Mouse (Mus musculus): Measurements from ENCODE around the gene Armc5. TPM values are rescaled to one million over a fixed set of nuclear protein-coding genes. Genes with fewer than 3 reads are reported as not detected.

Armc5 gene
- polyA plus RNA-seq, 1 experiment from 2014 or later, result 12.8 TPM

- 64% methylated on average over 12 of the region's 12 CpGs for WGBS
- no peak overlapping the region for H3K27ac ChIP-seq (ENCODE audit: low read length)
- H3K9me3 ChIP-seq (replicated peaks; ENCODE audit: control insufficient read depth, low read length), result no peaks in the 10 kb centered on the region
- peak overlapping the region; percentile 13; the same call in 1 of the 2 replicates for H3K4me2 ChIP-seq (ENCODE audit: low read depth, low read length)
- peaks cover 22% of the 10 kb centered on the region for H3K4me1 ChIP-seq (ENCODE audit: control insufficient read depth, insufficient read depth, low read length)
- peaks cover 40% of the 10 kb centered on the region for H3K36me3 ChIP-seq (ENCODE audit: control insufficient read depth, insufficient read depth)
- no peak for ATAC-seq (replicated peaks; ENCODE audit: extremely low read depth, insufficient read depth, low FRiP score)
- H3K27me3 ChIP-seq (ENCODE audit: control insufficient read depth, insufficient read depth, low read length), result no peaks in the 10 kb centered on the region
- H3K4me3 ChIP-seq (ENCODE audit: low read length), result no peak overlapping the region
- H3K9ac ChIP-seq (ENCODE audit: low read length), result no peak overlapping the region
Measured at GRCm38 (mm10) chr7:128251946-128252345, 14.8 kb downstream of the Armc5 start.

- Histone ChIP-seq H3K27me3 (ENCODE audit: control insufficient read depth, insufficient read depth, low read length) (no peaks in the 10 kb centered on the region), H3K9me3 (replicated peaks; ENCODE audit: control insufficient read depth, low read length) (no peaks in the 10 kb centered on the region), H3K9ac (ENCODE audit: low read length) (no peak overlapping the region), H3K36me3 (ENCODE audit: control insufficient read depth, insufficient read depth) (peaks cover 40% of the 10 kb centered on the region), H3K4me1 (ENCODE audit: control insufficient read depth, insufficient read depth, low read length) (peaks cover 28% of the 10 kb centered on the region), H3K4me3 (ENCODE audit: low read length) (no peak overlapping the region), H3K27ac (ENCODE audit: low read length) (no peak overlapping the region), H3K4me2 (ENCODE audit: low read depth, low read length) (peak overlapping the region; percentile 13; the same call in 1 of the 2 replicates)
- 35% methylated on average over 24 of the region's 24 CpGs for WGBS
- no peak for ATAC-seq (replicated peaks; ENCODE audit: extremely low read depth, insufficient read depth, low FRiP score)
Measured at GRCm38 (mm10) chr7:128252609-128253008, 15.5 kb downstream of the Armc5 start.

GRCm38 (mm10) chr7:128254978-128255377 is 17.8 kb downstream of the Armc5 start:
- H3K4me2 ChIP-seq (ENCODE audit: low read depth, low read length), result no peak overlapping the region

GRCm38 (mm10) chr7:128255757-128256156 is 18.6 kb downstream of the Armc5 start:
- Histone ChIP-seq H3K4me2 (ENCODE audit: low read depth, low read length) (no peak overlapping the region), H3K4me3 (ENCODE audit: low read length) (no peak overlapping the region), H3K27ac (ENCODE audit: low read length) (no peak overlapping the region), H3K36me3 (ENCODE audit: control insufficient read depth, insufficient read depth) (peaks cover 25% of the 10 kb centered on the region), H3K27me3 (ENCODE audit: control insufficient read depth, insufficient read depth, low read length) (no peaks in the 10 kb centered on the region), H3K9me3 (replicated peaks; ENCODE audit: control insufficient read depth, low read length) (no peaks in the 10 kb centered on the region), H3K4me1 (ENCODE audit: control insufficient read depth, insufficient read depth, low read length) (peaks cover 15% of the 10 kb centered on the region), H3K9ac (ENCODE audit: low read length) (no peak overlapping the region)
- WGBS, result 86% methylated on average over 5 of the region's 5 CpGs
- ATAC-seq (replicated peaks; ENCODE audit: extremely low read depth, insufficient read depth, low FRiP score), result no peak

More at GRCm38 (mm10) chr7:128254978-128255377, 17.8 kb downstream of the Armc5 start:
- Histone ChIP-seq H3K9ac (ENCODE audit: low read length) (no peak overlapping the region), H3K9me3 (replicated peaks; ENCODE audit: control insufficient read depth, low read length) (no peaks in the 10 kb centered on the region), H3K36me3 (ENCODE audit: control insufficient read depth, insufficient read depth) (peaks cover 31% of the 10 kb centered on the region), H3K4me3 (ENCODE audit: low read length) (no peak overlapping the region), H3K27me3 (ENCODE audit: control insufficient read depth, insufficient read depth, low read length) (no peaks in the 10 kb centered on the region), H3K27ac (ENCODE audit: low read length) (no peak overlapping the region), H3K4me1 (ENCODE audit: control insufficient read depth, insufficient read depth, low read length) (peaks cover 15% of the 10 kb centered on the region)
- ATAC-seq (replicated peaks; ENCODE audit: extremely low read depth, insufficient read depth, low FRiP score), result no peak
- WGBS, result 50% methylated on average over 2 of the region's 2 CpGs

- Histone ChIP-seq H3K4me1 (ENCODE audit: control insufficient read depth, insufficient read depth, low read length) (peaks cover 15% of the 10 kb centered on the region), H3K4me3 (ENCODE audit: low read length) (no peak overlapping the region), H3K9me3 (replicated peaks; ENCODE audit: control insufficient read depth, low read length) (no peaks in the 10 kb centered on the region), H3K27ac (ENCODE audit: low read length) (peak overlapping the region; percentile 35; the same call in 1 of the 2 replicates), H3K36me3 (ENCODE audit: control insufficient read depth, insufficient read depth) (peaks cover 18% of the 10 kb centered on the region), H3K4me2 (ENCODE audit: low read depth, low read length) (peak overlapping the region; percentile 34), H3K27me3 (ENCODE audit: control insufficient read depth, insufficient read depth, low read length) (no peaks in the 10 kb centered on the region), H3K9ac (ENCODE audit: low read length) (0 out of 2 replicates have a peak overlapping the region, but pooled peaks have one; percentile 0)
- 17% methylated on average over 5 of the region's 5 CpGs for WGBS
- ATAC-seq (replicated peaks; ENCODE audit: extremely low read depth, insufficient read depth, low FRiP score), result 0 out of 2 replicates have a peak, but pooled peaks have one; percentile 47
Measured at GRCm38 (mm10) chr7:128256783-128257334, 19.7 kb downstream of the Armc5 start.

- Histone ChIP-seq H3K4me2 (ENCODE audit: low read depth, low read length) (no peak within 1 kb of the TSS), H3K4me1 (ENCODE audit: control insufficient read depth, insufficient read depth, low read length) (peaks cover 2% of the 10 kb centered on the region; the same call in 1 of the 2 replicates), H3K9me3 (replicated peaks; ENCODE audit: control insufficient read depth, low read length) (no peaks in the 10 kb centered on the region), H3K9ac (ENCODE audit: low read length) (no peak within 1 kb of the TSS), H3K27me3 (ENCODE audit: control insufficient read depth, insufficient read depth, low read length) (no peaks in the 10 kb centered on the region), H3K36me3 (ENCODE audit: control insufficient read depth, insufficient read depth) (no peaks in the 10 kb centered on the region), H3K4me3 (ENCODE audit: low read length) (no peak within 1 kb of the TSS), H3K27ac (ENCODE audit: low read length) (no peak within 1 kb of the TSS)
- WGBS, result 83% methylated on average over 6 of the region's 6 CpGs
- no peak for ATAC-seq (replicated peaks; ENCODE audit: extremely low read depth, insufficient read depth, low FRiP score)
Measured at GRCm38 (mm10) chr7:128265411-128265810, 28.3 kb downstream of the Armc5 start, which contains the start of gene Slc5a2. Slc5a2 (plus strand) TSS chr7:128265657.

GRCm38 (mm10) chr7:128266056-128266455 is 28.9 kb downstream of the Armc5 start:
- Histone ChIP-seq H3K27ac (ENCODE audit: low read length) (no peak overlapping the region), H3K9ac (ENCODE audit: low read length) (no peak overlapping the region), H3K4me2 (ENCODE audit: low read depth, low read length) (no peak overlapping the region), H3K27me3 (ENCODE audit: control insufficient read depth, insufficient read depth, low read length) (no peaks in the 10 kb centered on the region), H3K9me3 (replicated peaks; ENCODE audit: control insufficient read depth, low read length) (no peaks in the 10 kb centered on the region), H3K4me1 (ENCODE audit: control insufficient read depth, insufficient read depth, low read length) (peaks cover 3% of the 10 kb centered on the region; the same call in 1 of the 2 replicates), H3K36me3 (ENCODE audit: control insufficient read depth, insufficient read depth) (no peaks in the 10 kb centered on the region), H3K4me3 (ENCODE audit: low read length) (no peak overlapping the region)
- 72% methylated on average over 5 of the region's 5 CpGs for WGBS
- no peak for ATAC-seq (replicated peaks; ENCODE audit: extremely low read depth, insufficient read depth, low FRiP score)

- no peak for ATAC-seq (replicated peaks; ENCODE audit: extremely low read depth, insufficient read depth, low FRiP score)
- H3K27ac ChIP-seq (ENCODE audit: low read length), result no peak overlapping the region
- no peaks in the 10 kb centered on the region for H3K9me3 ChIP-seq (replicated peaks; ENCODE audit: control insufficient read depth, low read length)
- WGBS, result 58% methylated on average over 13 of the region's 13 CpGs
- H3K36me3 ChIP-seq (ENCODE audit: control insufficient read depth, insufficient read depth), result peaks cover 11% of the 10 kb centered on the region
- no peak overlapping the region for H3K9ac ChIP-seq (ENCODE audit: low read length)
- H3K4me3 ChIP-seq (ENCODE audit: low read length), result no peak overlapping the region
- no peaks in the 10 kb centered on the region for H3K27me3 ChIP-seq (ENCODE audit: control insufficient read depth, insufficient read depth, low read length)
- H3K4me2 ChIP-seq (ENCODE audit: low read depth, low read length), result no peak overlapping the region
- peaks cover 3% of the 10 kb centered on the region; the same call in 1 of the 2 replicates for H3K4me1 ChIP-seq (ENCODE audit: control insufficient read depth, insufficient read depth, low read length)
Measured at GRCm38 (mm10) chr7:128267391-128267790, 30.2 kb downstream of the Armc5 start.

- H3K27ac ChIP-seq (ENCODE audit: low read length), result no peak overlapping the region
- H3K4me1 ChIP-seq (ENCODE audit: control insufficient read depth, insufficient read depth, low read length), result peaks cover 3% of the 10 kb centered on the region; the same call in 1 of the 2 replicates
- H3K4me2 ChIP-seq (ENCODE audit: low read depth, low read length), result no peak overlapping the region
- WGBS, result 75% methylated on average over 7 of the region's 7 CpGs
- ATAC-seq (replicated peaks; ENCODE audit: extremely low read depth, insufficient read depth, low FRiP score), result no peak
- no peaks in the 10 kb centered on the region for H3K27me3 ChIP-seq (ENCODE audit: control insufficient read depth, insufficient read depth, low read length)
- H3K4me3 ChIP-seq (ENCODE audit: low read length), result no peak overlapping the region
- H3K36me3 ChIP-seq (ENCODE audit: control insufficient read depth, insufficient read depth), result peaks cover 11% of the 10 kb centered on the region
- no peaks in the 10 kb centered on the region for H3K9me3 ChIP-seq (replicated peaks; ENCODE audit: control insufficient read depth, low read length)
- H3K9ac ChIP-seq (ENCODE audit: low read length), result no peak overlapping the region
Measured at GRCm38 (mm10) chr7:128267813-128268212, 30.7 kb downstream of the Armc5 start.

All from heart, embryonic 16.5 days (tissue).